Mouse (Mus musculus): ENCODE measurements around the gene Hdgfl3. TPM values are rescaled to one million over a fixed set of nuclear protein-coding genes. Genes with fewer than 3 reads are reported as not detected.

The Hdgfl3 gene
- total and polyA plus RNA-seq, 3 experiments, result 0.26 TPM; not detected in 2

- peaks cover 0 to 5% of the 10 kb centered on the region in 2 experiments; a peak in 1 of 4 replicates for H3K27me3 ChIP-seq (ENCODE audit: control insufficient read depth in 1 of 2, insufficient read depth in 2 of 2, low read length in 2 of 2)
- TF ChIP-seq GABPA (IDR thresholded peaks at IDR 0.05; ENCODE audit: low read depth, low read length), result no peak
- no peak overlapping the region for H3K9ac ChIP-seq (ENCODE audit: control insufficient read depth, low read depth, low read length, poor library complexity, severe bottlenecking)
- DNase-seq (ENCODE audit: low read depth, low spot score), result no peak
- H3K79me2 ChIP-seq (ENCODE audit: control insufficient read depth, insufficient read depth, low read length, poor library complexity), result no peaks in the 10 kb centered on the region
- H3K27ac ChIP-seq (ENCODE audit: control insufficient read depth, low read depth, low read length), result no peak overlapping the region
- no peaks in the 10 kb centered on the region for H3K36me3 ChIP-seq (ENCODE audit: control insufficient read depth in 1 of 2, insufficient read depth in 2 of 2, low read length in 2 of 2)
- no peaks in the 10 kb centered on the region for H3K4me1 ChIP-seq (ENCODE audit: control insufficient read depth in 1 of 2, insufficient read depth in 2 of 2, low read length in 2 of 2)
- no peak overlapping the region for H3K4me3 ChIP-seq (ENCODE audit: control insufficient read depth in 1 of 2, insufficient read depth in 1 of 2, low read depth in 2 of 2, low read length in 2 of 2)
- H3K9me3 ChIP-seq (replicated peaks; ENCODE audit: insufficient read depth, low read length), result no peaks in the 10 kb centered on the region
These were observed 90.4 kb downstream of the Hdgfl3 start for GRCm38 (mm10) chr7:81843903-81844302.

- DNase-seq (ENCODE audit: low read depth, low spot score), result no peak
- Histone ChIP-seq H3K79me2 (ENCODE audit: control insufficient read depth, insufficient read depth, low read length, poor library complexity) (no peaks in the 10 kb centered on the region), H3K36me3 (ENCODE audit: control insufficient read depth in 1 of 2, insufficient read depth in 2 of 2, low read length in 2 of 2) (no peaks in the 10 kb centered on the region), H3K4me3 (ENCODE audit: control insufficient read depth in 1 of 2, insufficient read depth in 1 of 2, low read depth in 2 of 2, low read length in 2 of 2) (no peak overlapping the region), H3K9me3 (replicated peaks; ENCODE audit: insufficient read depth, low read length) (no peaks in the 10 kb centered on the region), H3K27me3 (ENCODE audit: control insufficient read depth in 1 of 2, insufficient read depth in 2 of 2, low read length in 2 of 2) (peaks cover 0 to 5% of the 10 kb centered on the region in 2 experiments; a peak in 1 of 4 replicates), H3K27ac (ENCODE audit: control insufficient read depth, low read depth, low read length) (no peak overlapping the region), H3K4me1 (ENCODE audit: control insufficient read depth in 1 of 2, insufficient read depth in 2 of 2, low read length in 2 of 2) (no peaks in the 10 kb centered on the region), H3K9ac (ENCODE audit: control insufficient read depth, low read depth, low read length, poor library complexity, severe bottlenecking) (no peak overlapping the region)
- TF ChIP-seq ETS1 (IDR thresholded peaks at IDR 0.05; ENCODE audit: low read depth, low read length) (no peak), BHLHE40 (IDR thresholded peaks at IDR 0.05; ENCODE audit: borderline replicate concordance, low read depth, low read length) (no peak), EP300 (IDR thresholded peaks at IDR 0.05; ENCODE audit: low read depth in 1 of 2, low read length in 2 of 2) (no peak), NELFE (IDR thresholded peaks at IDR 0.05; ENCODE audit: low read depth, low read length) (no peak), GATA1 (IDR thresholded peaks at IDR 0.05; ENCODE audit: low read depth, low read length) (no peak), CHD2 (IDR thresholded peaks at IDR 0.05; ENCODE audit: low read length) (no peak), MAZ (IDR thresholded peaks at IDR 0.05; ENCODE audit: low read depth, low read length) (no peak), E2F4 (IDR thresholded peaks at IDR 0.05; ENCODE audit: borderline replicate concordance, low read depth, low read length) (no peak), JUND (IDR thresholded peaks at IDR 0.05; ENCODE audit: low read depth, low read length) (no peak), ZNF384 (IDR thresholded peaks at IDR 0.05; ENCODE audit: low read depth, low read length) (no peak), POLR2A (IDR thresholded peaks at IDR 0.05; ENCODE audit: control insufficient read depth in 1 of 2, insufficient read depth in 1 of 2, low read depth in 1 of 2, low read length in 2 of 2, poor library complexity in 1 of 2) (no peak), MYB (IDR thresholded peaks at IDR 0.05; ENCODE audit: low read depth, low read length) (no peak), HCFC1 (IDR thresholded peaks at IDR 0.05; ENCODE audit: low read depth, low read length) (no peak), MEF2A (IDR thresholded peaks at IDR 0.05; ENCODE audit: extremely low read depth, insufficient replicate concordance, low read depth, low read length, poor library complexity, severe bottlenecking) (no peak), GABPA (IDR thresholded peaks at IDR 0.05; ENCODE audit: low read depth, low read length) (no peak), ZKSCAN1 (IDR thresholded peaks at IDR 0.05; ENCODE audit: low read depth, low read length) (no peak), KAT2A (conservative IDR thresholded peaks at IDR 0.05; ENCODE audit: low read depth, low read length) (no peak), UBTF (IDR thresholded peaks at IDR 0.05; ENCODE audit: borderline replicate concordance, insufficient read depth, low read depth, low read length) (no peak)
These were observed 91.3 kb downstream of the Hdgfl3 start for GRCm38 (mm10) chr7:81842998-81843397.

All from MEL (cell line).